Mouse (Mus musculus) monocyte, adult 5-6 weeks (primary cell): Measurements from ENCODE around the gene Fhl5. TPM values are rescaled to one million over a fixed set of nuclear protein-coding genes. Genes with fewer than 3 reads are reported as not detected.
A peak's percentile ranks its signal among the peaks of the same experiment; 100 is the strongest.
"Not testable (repeated sequence)": the region's sequence is repeated elsewhere in the genome, so short reads cannot be mapped to it uniquely, and the experiment has no call there.

Experiments used
- ATAC-seq: fragments of 153-309, 156-312 bp; replicated peaks from 2 replicates; pipeline ENCODE4 v1.8.0; 2017; ENCODE audit warnings: mild to moderate bottlenecking; ENCODE audit not compliant: low TSS enrichment, insufficient number of reproducible peaks, severe bottlenecking, poor library complexity, low FRiP score
- total RNA-seq: library from RNA; stranded (forward); fragments of 200-1000, 200-491, 200-594 nt; gene quantifications from 3 replicates; pipeline ENCODE4 v1.2.3, GENCODE M21; 2017

Fhl5 gene
- total RNA-seq = 1.6 TPM in 1 of 3 replicates, not detected in the others

DNA sequence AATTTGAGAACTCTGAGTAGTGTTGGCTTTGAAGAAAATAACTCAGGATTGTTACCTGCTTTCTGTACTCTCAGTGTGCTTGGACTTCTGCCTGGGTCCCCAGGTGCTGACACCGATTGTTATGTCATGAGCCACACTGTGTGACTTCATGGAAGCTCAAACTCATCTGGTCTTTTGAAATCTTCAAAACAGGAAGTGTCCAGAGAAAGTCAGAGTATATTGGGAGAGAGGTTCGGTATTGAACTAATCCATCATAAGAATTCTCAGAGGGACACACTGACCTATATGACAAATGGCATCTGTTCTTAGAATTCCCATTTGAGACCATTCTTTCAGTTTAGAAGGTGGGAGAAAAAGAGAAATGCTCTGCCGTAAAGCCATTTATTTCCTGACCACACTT lies at the start of gene Fhl5:
Gene Fhl5, minus strand, starts transcription at position 101 of the 400 bp plus-strand sequence.
- ATAC-seq = no peak

DNA sequence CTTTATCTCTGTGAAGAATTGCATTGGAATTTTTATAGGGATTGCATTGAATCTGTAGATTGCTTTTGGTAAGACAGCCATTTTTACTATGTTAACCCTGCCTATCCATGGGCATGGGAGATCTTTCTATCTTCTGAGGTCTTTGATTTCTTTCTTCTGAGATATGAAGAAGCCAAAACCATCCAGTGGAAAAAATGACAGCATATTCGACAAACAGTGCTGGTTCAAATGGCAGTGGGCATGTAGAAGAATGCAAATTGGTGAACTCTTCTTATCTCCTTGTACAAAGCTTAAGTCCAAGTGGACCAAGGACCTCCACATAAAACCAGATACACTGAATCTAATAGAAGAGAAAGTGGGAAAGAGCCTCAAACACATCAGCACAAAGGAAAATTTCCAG lies 42.3 kb upstream of the Fhl5 start:
- not testable (repeated sequence) for ATAC-seq

DNA sequence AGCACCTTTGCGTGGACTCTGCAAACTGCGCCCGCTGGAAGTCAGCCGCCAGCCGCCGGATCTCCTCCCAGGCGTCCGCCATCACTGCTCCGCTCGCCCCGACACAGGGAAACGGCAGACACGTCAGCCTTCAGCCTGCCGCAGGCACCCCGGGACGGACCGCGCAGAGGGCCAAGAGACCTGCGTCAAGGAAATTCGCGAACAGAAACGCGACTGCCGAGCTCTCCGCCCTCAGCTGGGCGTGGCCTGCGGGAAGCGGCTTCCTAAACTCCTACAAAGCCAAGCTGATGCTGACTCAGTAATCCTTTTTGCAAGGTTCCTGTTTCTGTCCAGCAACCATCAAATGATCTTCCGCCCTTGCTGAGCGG lies 39.0 kb upstream of the Fhl5 start, which contains the start of gene Ufl1:
Gene Ufl1, minus strand, starts transcription at position 151 of the 368 bp plus-strand sequence.
- peak; percentile 99 for ATAC-seq

DNA sequence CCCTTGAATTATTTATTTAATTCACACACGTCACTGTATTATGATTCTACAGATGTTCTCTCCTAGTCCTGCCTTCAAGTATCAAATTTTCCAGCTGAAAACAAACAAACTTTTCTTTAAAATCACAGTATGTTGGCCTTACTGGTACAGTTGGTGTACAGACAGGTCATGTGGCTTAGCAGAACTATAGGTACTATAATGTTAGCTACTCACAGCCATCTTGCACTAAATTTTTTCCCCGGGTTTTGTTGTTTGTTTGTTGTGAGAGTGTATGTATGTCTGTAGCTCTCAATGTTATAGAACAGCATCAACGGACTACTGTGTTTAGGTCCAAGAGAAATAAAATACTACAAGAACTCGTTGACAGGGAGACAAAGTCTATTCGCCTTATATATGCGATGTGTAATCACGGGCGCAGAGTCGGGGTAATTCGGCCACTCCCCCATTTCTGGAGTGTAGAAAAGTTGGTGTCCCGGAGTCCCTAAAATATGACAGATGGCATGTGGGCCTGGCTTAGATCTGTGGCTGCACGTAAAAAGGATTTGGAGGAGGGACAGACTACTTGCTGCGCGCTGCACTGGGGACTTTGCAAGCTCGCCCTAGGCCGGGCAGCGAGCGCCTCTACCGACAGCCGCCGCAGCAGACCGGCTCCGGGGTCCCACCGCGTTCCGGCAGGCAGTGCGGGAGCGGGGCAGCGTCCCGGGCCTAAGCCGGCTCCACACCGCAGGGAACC lies 38.4 kb upstream of the Fhl5 start:
- ATAC-seq = peak; percentile 27; the same call in 1 of the 2 replicates

DNA sequence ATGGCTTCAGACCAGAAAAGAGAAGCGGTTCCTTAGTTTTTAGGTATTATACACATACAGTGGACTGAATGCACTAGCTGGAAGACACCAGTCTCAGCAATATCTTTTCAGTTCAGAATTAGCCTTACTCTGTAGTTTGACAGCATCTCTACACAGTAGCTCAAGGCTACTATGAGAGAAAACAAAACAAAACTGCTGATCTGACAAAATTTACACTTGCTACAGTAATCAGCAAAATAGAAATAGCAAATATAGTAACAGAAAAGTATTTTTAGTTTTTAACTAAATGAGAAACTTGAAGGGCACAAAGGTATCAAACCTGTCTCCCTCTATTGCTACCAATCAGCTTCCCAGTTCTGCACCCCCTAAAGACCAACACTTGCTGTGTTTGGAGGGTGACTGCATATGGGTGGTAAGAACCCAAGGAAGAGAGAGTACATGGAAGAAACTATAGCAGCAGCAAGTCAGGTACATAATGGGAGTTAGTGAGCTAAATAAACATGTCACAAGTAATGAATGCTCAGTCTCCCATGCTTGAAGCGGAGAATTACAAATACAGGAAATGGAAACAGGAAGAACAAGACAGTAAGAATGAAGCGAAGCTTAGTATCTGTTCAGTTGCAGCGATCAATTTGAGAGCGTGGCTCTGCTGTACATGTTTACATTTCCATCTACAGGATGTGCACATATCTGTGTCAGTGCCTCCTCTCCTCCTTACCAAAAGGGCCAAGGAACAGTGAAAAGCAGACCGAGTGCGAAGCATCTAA lies 30.4 kb upstream of the Fhl5 start:
- no peak for ATAC-seq

DNA sequence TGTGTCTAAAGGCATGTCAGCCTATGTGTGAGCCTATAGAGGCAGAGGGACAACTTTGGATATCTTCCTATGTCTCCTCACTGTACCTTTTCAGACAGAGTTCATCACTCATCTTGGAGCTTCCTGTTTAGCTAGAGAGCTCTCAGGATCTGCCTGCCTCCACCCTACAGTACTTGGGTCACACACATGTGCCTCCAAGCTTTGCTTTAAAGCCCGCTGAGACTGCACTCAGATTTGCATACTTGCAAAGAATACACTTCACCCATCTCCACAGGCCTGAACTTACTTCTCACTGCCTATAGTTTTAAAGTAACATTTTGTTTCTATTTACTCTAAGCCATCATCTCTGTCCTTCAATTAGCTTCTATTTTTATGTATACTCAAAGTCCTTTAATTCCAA lies 29.2 kb upstream of the Fhl5 start:
- ATAC-seq = no peak

DNA sequence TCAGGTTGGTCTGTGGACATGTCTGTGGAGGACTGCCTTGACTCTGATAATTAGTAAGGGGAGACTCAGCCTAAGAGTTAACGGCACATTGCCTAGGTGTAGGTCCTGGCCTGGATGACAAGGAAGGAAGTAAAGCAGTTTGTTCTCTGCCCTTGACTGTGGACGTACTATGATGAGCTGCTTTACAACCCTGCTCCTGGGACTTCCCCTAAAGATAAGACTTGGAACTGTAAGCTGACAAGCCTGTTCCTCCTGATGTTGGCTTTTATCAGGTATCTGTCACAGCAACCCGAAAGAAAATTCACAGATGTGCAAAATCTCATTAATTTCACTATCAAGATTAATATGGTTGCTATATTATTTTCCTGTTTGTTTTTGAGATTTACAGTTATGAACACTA lies 24.5 kb upstream of the Fhl5 start:
- no peak for ATAC-seq

DNA sequence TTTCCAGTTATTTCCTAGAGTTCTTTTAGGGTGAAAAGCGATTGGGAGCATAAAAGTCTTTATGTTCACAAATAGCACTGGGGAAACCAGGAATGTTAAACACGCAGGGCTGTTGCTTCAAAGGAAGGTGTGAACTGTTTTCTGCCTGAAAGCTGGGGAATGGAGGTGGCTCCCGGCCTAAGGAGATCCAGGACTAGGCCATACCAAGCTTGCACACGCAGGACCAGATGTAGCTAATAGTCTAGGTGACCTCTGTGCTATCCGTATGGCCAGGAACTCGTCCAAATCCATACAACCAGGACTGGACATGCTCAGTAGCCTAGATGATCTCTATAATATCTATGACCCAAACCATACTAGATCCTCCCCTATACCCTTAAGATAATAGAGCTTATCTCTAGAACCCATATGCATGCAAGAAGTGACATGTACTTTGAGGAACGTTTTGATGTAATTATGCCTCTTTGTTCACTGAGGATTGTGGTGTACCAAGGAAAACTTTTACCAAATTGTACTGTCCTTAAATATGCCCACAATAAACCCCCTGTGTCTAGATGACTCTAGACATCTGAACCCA lies 15.2 kb upstream of the Fhl5 start:
- ATAC-seq = no peak

DNA sequence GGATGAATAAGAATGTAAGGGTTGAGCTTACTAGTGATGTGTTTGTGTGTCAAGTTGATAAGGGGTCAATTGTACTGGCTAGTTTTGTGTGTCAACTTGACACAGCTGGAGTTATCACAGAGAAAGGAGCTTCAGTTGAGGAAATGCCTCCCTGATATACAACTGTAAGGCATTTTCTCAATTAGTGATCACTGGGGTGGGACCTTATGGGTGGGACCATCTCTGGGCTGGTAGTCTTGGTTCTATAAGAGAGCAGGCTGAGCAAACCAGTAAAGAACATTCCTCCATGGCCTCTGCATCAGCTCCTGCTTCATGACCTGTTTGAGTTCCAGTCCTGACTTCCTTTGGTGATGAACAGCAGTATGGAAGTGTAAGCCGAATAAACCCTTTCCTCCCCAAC lies 7.0 kb downstream of the Fhl5 start:
- not testable (repeated sequence) for ATAC-seq

DNA sequence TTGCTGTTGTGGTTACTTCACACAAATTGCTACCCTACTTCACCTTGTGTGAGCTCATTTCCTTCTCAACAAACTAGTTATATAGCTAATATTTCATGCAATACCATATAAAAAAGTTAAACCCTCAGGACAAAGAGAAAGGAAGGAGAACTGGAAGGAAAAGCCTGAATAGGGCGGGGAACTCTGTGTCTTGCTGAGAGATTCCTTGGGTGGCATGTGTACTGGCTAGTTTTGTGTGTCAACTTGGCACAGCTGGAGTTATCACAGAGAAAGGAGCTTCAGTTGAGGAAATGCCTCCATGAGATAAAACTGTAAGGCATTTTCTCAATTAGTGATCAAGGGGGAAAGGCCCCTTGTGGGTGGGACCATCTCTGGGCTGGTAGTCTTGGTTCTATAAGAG lies 8.9 kb downstream of the Fhl5 start:
- ATAC-seq = not testable (repeated sequence)

DNA sequence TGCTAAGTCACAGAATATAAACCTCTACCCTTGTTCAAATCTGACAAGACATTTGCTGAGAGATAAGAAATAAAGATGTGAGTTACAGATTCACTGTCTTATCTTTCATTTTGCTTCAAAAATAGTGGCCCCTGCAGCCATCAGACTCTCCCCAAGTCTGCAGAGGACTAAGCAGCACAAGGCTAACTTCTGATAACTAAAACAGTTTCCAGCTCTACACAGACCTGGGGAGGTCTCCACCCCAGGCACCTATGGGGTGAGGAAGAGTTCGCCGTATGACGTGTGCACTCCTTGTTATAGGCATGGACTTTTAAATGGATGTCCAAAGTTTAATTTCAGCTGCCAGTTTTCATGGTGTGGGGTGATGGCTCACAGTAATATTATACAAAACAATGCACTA lies 10.1 kb downstream of the Fhl5 start:
- ATAC-seq = no peak

DNA sequence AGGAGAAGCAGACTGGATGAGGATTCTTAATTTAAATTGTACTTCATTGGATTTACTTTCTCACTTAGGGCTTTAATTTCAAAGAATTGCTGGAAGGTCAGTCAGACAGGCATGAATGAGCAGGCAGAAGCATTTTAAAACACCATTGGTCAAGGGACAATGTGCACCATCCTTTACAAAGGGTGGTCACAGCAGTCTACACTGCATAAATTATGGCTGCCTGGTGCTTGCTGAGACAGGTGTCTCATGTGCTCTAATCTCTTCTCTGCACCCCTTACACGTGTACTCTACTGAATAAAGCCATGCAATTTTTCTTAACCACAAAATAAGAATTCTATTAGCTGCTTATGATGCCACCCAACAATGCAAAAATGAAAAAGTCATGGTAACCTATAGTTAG lies 15.1 kb downstream of the Fhl5 start:
- ATAC-seq = no peak

DNA sequence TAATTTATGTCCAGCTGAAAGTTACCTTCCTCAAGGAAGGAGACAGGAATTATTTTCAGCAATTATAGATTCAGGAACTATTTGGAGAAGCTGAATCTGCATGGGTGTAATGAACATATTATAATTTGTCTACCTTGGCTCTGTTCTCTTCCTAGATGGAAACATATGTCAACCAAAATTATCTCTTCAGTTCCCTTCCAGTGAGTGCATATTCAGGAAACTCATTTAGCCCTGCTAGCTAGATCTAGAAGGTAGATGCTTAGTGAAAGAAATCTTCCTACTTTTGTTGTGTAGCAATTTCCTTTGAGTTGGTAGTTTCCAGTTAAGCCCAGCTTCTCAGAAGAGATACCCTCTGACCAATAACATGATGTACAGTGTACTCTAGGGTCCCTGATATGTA lies 20.7 kb downstream of the Fhl5 start:
- ATAC-seq = no peak

DNA sequence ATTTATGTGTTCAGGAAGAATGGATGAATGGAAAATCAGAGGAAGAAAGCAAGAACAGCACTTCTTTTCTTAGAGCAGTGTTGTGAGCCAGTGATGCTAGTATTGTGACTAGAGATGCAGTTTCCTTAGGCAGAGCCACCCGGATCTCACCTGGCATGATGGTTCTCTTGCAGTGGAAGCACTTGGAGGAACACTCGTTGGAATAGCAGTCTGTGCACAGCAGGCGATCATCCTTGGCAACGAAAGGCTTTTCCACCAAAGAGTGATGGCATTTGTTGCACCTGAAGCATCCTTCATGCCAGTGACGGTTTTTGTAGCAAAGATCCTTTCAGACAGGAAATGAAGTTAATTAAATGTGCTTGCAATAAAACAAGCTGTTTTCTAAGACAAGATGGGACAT lies 29.2 kb downstream of the Fhl5 start:
- ATAC-seq = no peak

DNA sequence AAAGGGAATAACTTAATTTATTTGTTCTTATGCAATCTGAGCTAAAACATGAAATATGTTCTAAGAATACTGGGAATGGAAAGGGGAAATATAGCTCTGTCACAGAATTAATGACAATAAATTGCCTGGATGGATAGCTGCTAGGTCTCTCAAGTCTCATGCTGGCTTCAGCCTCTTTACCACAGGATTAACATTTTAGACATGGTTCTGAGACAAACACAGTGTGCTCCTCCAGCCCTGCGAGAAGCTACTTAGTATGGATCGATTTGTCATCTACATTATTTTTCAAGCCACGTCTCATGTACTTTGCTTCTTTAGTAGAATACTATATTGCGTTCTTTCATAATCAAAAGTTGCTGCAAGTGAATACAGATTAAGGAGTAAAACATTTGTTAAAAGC lies 36.5 kb downstream of the Fhl5 start:
- ATAC-seq = no peak

DNA sequence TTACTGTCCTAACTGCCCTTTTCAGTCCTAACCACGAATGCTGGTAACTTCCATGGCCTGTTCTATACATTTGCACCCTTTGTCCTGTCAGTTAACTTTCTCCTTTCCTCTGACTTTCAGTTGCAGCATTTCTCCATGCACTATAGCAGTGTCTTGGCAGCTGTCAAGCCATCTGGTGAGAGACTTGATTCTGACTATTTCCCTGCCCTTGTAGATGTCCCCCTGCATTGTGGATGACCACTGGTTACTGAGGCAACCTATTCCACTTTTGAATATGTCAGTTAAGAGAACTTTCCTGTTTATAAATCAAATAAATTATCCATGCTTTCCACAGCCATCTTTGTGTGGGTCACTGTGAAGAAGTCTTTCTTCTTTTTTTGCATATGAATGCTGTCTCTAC lies 45.4 kb downstream of the Fhl5 start:
- no peak for ATAC-seq

DNA sequence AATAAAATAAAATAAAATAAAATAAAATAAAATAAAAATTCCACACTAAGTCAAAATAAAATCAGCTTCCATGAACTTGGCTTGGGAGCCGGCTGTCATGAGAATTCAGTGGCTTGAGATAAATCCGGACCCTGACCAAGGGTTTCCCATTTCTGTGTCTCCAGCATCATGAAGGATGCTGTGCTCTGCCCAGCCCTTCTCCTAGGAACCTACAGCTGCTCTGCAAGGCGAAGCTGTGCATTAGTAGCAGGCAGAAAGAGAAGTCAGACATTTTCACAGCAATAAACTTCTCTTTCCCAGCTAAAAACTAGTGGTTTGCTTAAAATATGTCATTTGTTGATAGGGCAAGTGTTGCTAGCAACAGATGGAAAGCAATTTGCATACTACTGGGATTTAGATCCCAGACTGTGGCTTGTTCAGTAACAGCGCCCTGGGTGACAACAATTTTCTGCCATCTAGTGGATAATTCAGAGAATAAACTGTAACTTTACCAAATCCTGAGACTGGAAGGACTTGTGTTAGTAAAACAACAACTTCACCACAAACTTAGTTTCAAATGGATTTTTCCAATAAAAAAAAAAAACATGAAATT lies 63.0 kb downstream of the Fhl5 start:
- no peak for ATAC-seq
